Mouse (Mus musculus): Measurements from ENCODE around the gene Rbpjl. TPM values are rescaled to one million over a fixed set of nuclear protein-coding genes. Genes with fewer than 3 reads are reported as not detected.

The Rbpjl gene
- 0.10 and 0.11 TPM in 2 replicates for polyA plus RNA-seq (2015; fragmentation: Nextera tagmentation; extraction: Ambion mirVana)

DNA sequence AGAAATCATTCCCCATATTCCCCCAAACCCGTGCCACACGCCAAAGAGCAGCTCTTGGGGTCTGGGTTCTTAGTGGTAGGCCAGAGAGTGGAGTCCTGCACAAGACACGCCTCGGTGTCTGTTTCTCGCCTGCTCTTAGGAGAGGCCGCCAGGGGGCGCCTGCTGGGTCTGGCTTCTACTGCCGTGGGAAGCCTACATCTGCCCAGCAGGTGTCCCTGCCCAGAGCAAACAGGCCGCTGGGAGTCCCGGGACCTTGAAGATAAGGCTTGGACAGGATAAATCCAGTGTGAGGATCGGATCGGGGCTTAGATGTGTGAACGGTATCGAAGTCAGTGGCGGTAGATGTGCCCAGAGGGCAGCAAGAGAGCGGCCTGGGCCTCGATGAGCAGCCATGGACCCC is at the start of gene Rbpjl:
TSS of gene Rbpjl (plus strand) at position 236 of the 400 bp plus-strand sequence.
- H3K9me3 ChIP-seq (ENCODE audit: control insufficient read depth, low read length), result no peaks in the 10 kb centered on the region
- peaks cover 11% of the 10 kb centered on the region for H3K4me1 ChIP-seq (replicated peaks; ENCODE audit: control insufficient read depth, insufficient read depth, low read length)
- H3K4me3 ChIP-seq (replicated peaks; ENCODE audit: low read length), result no peak within 1 kb of the TSS
- no peaks in the 10 kb centered on the region for H3K36me3 ChIP-seq (ENCODE audit: control insufficient read depth, insufficient read depth)
- 3% methylated on average over 17 of the region's 17 CpGs for WGBS
- H3K9ac ChIP-seq (replicated peaks; ENCODE audit: low read depth, low read length), result no peak within 1 kb of the TSS
- H3K27ac ChIP-seq (ENCODE audit: low read length), result no peak within 1 kb of the TSS
- no peak within 1 kb of the TSS for H3K4me2 ChIP-seq (ENCODE audit: low read length)
- ATAC-seq, result no peak
- H3K27me3 ChIP-seq (replicated peaks; ENCODE audit: control insufficient read depth, insufficient read depth, low read length), result peaks cover 84% of the 10 kb centered on the region

DNA sequence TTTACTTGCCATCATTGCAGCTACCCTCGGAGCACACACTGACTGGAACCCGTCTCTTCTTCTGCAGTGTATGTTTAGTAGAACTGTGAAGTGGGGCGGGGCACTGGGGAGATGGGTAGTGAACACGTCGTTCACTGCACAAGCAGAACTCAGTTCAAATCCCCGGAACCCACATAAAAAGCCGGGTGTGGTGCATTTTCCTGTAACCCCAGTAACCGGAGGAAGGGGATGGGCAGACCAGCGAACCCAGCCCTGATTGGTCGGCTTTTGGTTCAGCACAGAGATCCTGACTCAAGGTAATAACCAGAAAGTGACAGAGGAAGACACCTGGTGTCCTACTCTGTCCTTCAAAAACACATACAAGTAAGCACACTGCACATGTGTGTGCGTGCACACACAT is 49.6 kb upstream of the Rbpjl start:
- Histone ChIP-seq H3K27ac (ENCODE audit: low read length) (no peak overlapping the region), H3K4me3 (replicated peaks; ENCODE audit: low read length) (no peak overlapping the region), H3K9me3 (ENCODE audit: control insufficient read depth, low read length) (0 out of 2 replicates have a peak, but pooled peaks cover 2% of the 10 kb centered on the region), H3K27me3 (replicated peaks; ENCODE audit: control insufficient read depth, insufficient read depth, low read length) (no peaks in the 10 kb centered on the region), H3K4me2 (ENCODE audit: low read length) (no peak overlapping the region), H3K36me3 (ENCODE audit: control insufficient read depth, insufficient read depth) (no peaks in the 10 kb centered on the region), H3K4me1 (replicated peaks; ENCODE audit: control insufficient read depth, insufficient read depth, low read length) (no peaks in the 10 kb centered on the region), H3K9ac (replicated peaks; ENCODE audit: low read depth, low read length) (no peak overlapping the region)
- ATAC-seq, result no peak
- WGBS, result 88% methylated on average over 11 of the region's 11 CpGs

DNA sequence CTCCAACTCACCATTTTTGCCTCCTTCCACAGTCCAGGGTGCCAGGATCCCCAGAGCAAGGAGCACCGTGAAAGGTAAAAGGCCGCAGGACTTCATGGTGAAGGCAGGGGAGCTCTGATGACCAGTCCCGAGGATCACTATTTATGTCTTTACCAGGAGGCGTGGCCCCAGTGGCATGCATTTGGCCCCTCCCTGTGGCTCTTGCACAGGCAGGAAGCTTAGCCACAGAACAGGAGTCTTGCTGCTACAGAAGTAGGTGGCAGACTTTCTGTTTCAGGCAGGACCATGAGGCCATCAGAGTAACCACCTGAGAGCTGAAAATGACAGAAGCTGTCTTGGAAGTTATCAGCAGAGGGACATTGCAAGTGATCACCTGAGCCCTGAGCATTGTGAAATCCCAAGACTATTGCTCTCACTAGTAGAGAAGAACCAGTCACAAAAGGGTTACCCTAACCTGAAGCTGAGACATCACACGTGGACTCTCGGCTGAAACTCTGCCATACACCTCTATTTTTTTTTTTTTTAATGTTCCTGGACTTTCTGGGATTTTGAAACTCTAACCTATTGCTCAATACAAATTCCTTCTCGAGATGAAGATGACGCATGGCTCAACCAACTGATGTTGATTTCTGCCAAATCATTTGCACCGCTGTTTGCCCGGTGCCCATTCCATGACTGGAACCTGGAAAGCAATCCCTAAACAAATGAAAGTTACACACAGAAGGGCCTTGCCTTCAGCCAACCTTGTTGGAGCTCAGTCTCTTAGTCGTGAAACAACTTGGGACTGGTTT is 46.6 kb upstream of the Rbpjl start:
- no peak overlapping the region for H3K4me2 ChIP-seq (ENCODE audit: low read length)
- no peak for ATAC-seq
- no peaks in the 10 kb centered on the region for H3K9me3 ChIP-seq (ENCODE audit: control insufficient read depth, low read length)
- no peak overlapping the region for H3K4me3 ChIP-seq (replicated peaks; ENCODE audit: low read length)
- H3K27ac ChIP-seq (ENCODE audit: low read length), result no peak overlapping the region
- no peak overlapping the region for H3K9ac ChIP-seq (replicated peaks; ENCODE audit: low read depth, low read length)
- 84% methylated on average over 11 of the region's 11 CpGs for WGBS
- no peaks in the 10 kb centered on the region for H3K36me3 ChIP-seq (ENCODE audit: control insufficient read depth, insufficient read depth)
- no peaks in the 10 kb centered on the region for H3K27me3 ChIP-seq (replicated peaks; ENCODE audit: control insufficient read depth, insufficient read depth, low read length)
- H3K4me1 ChIP-seq (replicated peaks; ENCODE audit: control insufficient read depth, insufficient read depth, low read length), result no peaks in the 10 kb centered on the region

DNA sequence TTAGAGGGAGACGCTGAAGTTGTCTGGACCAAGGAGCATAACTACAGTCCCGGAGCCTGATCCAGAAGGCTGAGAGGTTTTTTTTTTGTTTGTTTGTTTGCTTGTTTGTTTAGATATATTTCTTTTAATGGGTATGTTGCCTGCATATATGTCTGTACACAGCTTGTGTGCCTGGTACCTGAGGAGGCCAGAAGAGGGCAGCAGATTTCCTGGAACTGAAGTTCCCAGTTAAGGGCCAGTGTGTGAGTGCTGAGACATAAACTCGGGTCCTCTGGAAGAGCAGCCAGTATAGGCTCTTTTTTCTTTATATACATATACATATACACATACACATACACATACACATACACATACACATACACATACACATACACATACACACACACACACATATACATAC is 44.6 kb upstream of the Rbpjl start:
- Histone ChIP-seq H3K4me3 (replicated peaks; ENCODE audit: low read length) (no peak overlapping the region), H3K4me2 (ENCODE audit: low read length) (no peak overlapping the region), H3K4me1 (replicated peaks; ENCODE audit: control insufficient read depth, insufficient read depth, low read length) (no peaks in the 10 kb centered on the region), H3K36me3 (ENCODE audit: control insufficient read depth, insufficient read depth) (no peaks in the 10 kb centered on the region), H3K9ac (replicated peaks; ENCODE audit: low read depth, low read length) (no peak overlapping the region), H3K27ac (ENCODE audit: low read length) (no peak overlapping the region), H3K27me3 (replicated peaks; ENCODE audit: control insufficient read depth, insufficient read depth, low read length) (no peaks in the 10 kb centered on the region; the same call in 1 of the 2 replicates), H3K9me3 (ENCODE audit: control insufficient read depth, low read length) (no peaks in the 10 kb centered on the region)
- WGBS, result 86% methylated on average over 3 of the region's 3 CpGs
- ATAC-seq, result no peak

DNA sequence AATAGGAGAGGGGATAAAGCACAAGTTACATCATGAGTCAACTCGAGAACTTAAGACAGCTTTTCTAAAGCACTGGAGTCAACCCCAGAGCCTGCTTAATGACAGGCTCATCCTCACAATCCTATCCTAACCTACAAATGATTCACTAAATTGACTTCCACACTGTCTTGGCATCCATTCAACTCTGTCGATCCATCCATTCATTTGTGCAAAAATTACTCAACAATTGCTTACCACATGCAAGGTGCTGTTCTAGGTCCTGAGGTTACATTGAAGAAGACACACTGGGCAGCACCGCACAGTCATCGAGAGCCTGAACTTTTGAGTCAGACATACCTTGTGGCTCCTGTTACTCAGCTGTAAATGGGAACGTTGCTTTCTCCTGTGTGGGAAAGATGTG is 43.9 kb upstream of the Rbpjl start:
- Histone ChIP-seq H3K9ac (replicated peaks; ENCODE audit: low read depth, low read length) (no peak overlapping the region), H3K27me3 (replicated peaks; ENCODE audit: control insufficient read depth, insufficient read depth, low read length) (no peaks in the 10 kb centered on the region; the same call in 1 of the 2 replicates), H3K4me2 (ENCODE audit: low read length) (no peak overlapping the region), H3K9me3 (ENCODE audit: control insufficient read depth, low read length) (no peaks in the 10 kb centered on the region), H3K4me1 (replicated peaks; ENCODE audit: control insufficient read depth, insufficient read depth, low read length) (no peaks in the 10 kb centered on the region), H3K4me3 (replicated peaks; ENCODE audit: low read length) (no peak overlapping the region), H3K27ac (ENCODE audit: low read length) (no peak overlapping the region), H3K36me3 (ENCODE audit: control insufficient read depth, insufficient read depth) (no peaks in the 10 kb centered on the region)
- ATAC-seq, result no peak
- 89% methylated on average over 5 of the region's 5 CpGs for WGBS

DNA sequence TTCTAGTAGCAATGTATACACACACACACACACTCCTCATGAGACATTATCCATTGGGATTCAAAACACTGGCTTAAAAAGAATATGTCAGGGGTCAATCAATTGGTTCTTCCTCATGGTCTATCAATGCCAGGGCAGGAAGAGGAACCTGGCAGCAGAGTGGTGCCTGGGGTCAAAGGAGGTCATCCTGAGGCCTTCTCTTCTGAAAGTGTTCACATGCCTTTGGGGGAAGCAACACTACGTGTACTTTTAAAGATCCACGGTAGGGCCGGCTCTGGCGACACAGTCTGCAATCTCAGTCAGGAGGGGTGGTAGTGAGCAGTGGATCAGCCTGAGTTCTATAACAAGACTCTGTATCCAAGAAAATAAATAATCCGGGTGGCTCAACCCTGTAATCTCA is 43.3 kb upstream of the Rbpjl start:
- ATAC-seq, result no peak
- 84% methylated on average over 5 of the region's 5 CpGs for WGBS
- no peak overlapping the region for H3K9ac ChIP-seq (replicated peaks; ENCODE audit: low read depth, low read length)

DNA sequence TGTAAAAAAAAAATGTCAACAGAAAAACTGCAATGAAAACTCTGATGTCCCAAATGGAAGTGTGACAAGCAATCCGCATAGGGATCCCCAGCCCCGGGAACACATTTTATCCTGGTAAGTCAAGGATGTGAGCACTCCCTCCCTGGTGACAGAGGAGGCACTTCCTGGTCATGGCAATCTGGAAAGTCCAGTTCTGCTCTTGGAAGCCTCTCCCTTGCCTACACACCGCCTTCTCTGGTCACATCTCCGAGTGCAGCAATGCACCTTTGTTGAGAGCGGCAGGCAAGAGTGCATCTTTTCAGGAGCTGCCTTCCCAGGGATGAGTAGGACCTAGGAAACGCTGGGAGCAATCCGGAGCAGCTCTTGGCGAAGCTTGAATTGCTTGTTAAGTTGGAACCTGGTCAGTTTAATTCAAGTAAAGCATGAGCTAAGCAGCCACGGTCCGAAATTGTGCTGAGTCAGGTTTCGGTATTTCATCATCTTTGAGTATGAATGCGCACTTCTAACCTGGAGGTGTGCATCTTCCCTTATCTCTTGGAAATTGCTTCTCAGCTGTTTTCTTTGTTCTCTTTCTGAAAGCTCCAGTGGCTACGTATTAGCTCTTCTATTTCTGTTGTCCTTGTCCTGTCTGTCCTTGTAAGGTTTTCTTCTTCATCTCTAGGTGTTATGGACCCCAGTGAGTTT is 41.8 kb upstream of the Rbpjl start:
- H3K4me3 ChIP-seq (replicated peaks; ENCODE audit: low read length), result no peak overlapping the region
- H3K27me3 ChIP-seq (replicated peaks; ENCODE audit: control insufficient read depth, insufficient read depth, low read length), result no peaks in the 10 kb centered on the region; the same call in 1 of the 2 replicates
- no peak overlapping the region for H3K27ac ChIP-seq (ENCODE audit: low read length)
- no peak for ATAC-seq
- H3K9me3 ChIP-seq (ENCODE audit: control insufficient read depth, low read length), result no peaks in the 10 kb centered on the region
- H3K4me2 ChIP-seq (ENCODE audit: low read length), result no peak overlapping the region
- WGBS, result 36% methylated on average over 13 of the region's 13 CpGs
- no peak overlapping the region for H3K9ac ChIP-seq (replicated peaks; ENCODE audit: low read depth, low read length)
- no peaks in the 10 kb centered on the region for H3K36me3 ChIP-seq (ENCODE audit: control insufficient read depth, insufficient read depth)
- H3K4me1 ChIP-seq (replicated peaks; ENCODE audit: control insufficient read depth, insufficient read depth, low read length), result no peaks in the 10 kb centered on the region

More for the DNA sequence above, 43.3 kb upstream of the Rbpjl start:
- Histone ChIP-seq H3K9me3 (ENCODE audit: control insufficient read depth, low read length) (no peaks in the 10 kb centered on the region), H3K36me3 (ENCODE audit: control insufficient read depth, insufficient read depth) (no peaks in the 10 kb centered on the region), H3K4me3 (replicated peaks; ENCODE audit: low read length) (no peak overlapping the region), H3K27me3 (replicated peaks; ENCODE audit: control insufficient read depth, insufficient read depth, low read length) (no peaks in the 10 kb centered on the region; the same call in 1 of the 2 replicates), H3K4me1 (replicated peaks; ENCODE audit: control insufficient read depth, insufficient read depth, low read length) (no peaks in the 10 kb centered on the region), H3K27ac (ENCODE audit: low read length) (no peak overlapping the region), H3K4me2 (ENCODE audit: low read length) (no peak overlapping the region)

DNA sequence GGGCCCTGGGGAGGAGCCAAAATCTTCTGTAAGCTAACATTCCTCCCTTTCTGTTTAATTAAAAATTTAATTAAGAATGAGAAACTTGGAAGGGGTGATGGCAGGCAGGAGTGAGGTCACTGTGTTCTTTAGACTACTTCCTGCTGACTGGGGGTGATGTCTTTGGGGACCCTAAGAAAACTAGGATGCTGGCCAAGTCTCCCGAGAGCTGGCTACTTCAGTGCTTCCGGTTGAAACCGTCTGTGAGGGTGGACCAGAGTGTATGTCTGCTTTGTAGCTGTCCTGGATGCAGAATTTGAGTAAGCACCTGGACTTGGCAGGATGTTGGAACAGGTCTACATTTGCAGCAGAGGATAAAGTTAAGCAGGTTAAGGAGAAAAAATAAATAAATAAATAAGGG is 36.0 kb upstream of the Rbpjl start:
- no peak for ATAC-seq
- H3K4me3 ChIP-seq (replicated peaks; ENCODE audit: low read length), result no peak overlapping the region
- no peaks in the 10 kb centered on the region; the same call in 1 of the 2 replicates for H3K27me3 ChIP-seq (replicated peaks; ENCODE audit: control insufficient read depth, insufficient read depth, low read length)
- H3K27ac ChIP-seq (ENCODE audit: low read length), result no peak overlapping the region
- 39% methylated on average over 3 of the region's 3 CpGs for WGBS
- H3K9ac ChIP-seq (replicated peaks; ENCODE audit: low read depth, low read length), result no peak overlapping the region
- H3K9me3 ChIP-seq (ENCODE audit: control insufficient read depth, low read length), result no peaks in the 10 kb centered on the region
- H3K36me3 ChIP-seq (ENCODE audit: control insufficient read depth, insufficient read depth), result no peaks in the 10 kb centered on the region
- no peak overlapping the region for H3K4me2 ChIP-seq (ENCODE audit: low read length)
- no peaks in the 10 kb centered on the region for H3K4me1 ChIP-seq (replicated peaks; ENCODE audit: control insufficient read depth, insufficient read depth, low read length)

DNA sequence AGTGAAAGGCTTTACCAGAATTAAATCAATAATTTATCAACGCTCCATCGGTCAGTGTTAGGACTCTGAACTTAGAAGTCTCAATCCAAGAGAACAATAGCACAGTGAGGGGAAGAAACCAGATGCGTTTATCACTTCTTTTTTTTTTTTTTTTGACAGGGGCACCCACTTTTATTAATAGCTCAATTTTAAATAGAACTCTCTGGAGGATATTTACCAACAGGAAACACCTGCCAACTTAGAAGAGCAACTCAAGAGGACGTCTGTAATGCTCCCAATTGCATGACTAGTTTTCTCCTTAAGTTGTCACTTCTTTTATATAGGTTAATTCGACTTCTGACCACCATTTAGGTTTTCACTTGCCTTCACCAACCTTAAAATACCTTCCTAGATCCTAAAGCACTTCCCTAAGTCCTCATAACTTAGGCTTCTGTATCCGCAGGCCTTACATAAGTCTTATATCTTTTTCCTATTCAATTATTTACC is 34.3 kb upstream of the Rbpjl start:
- WGBS, result 81% methylated on average over 6 of the region's 6 CpGs
- no peak overlapping the region for H3K4me3 ChIP-seq (replicated peaks; ENCODE audit: low read length)

More for the DNA sequence above, 34.3 kb upstream of the Rbpjl start:
- no peak for ATAC-seq
- no peak overlapping the region for H3K9ac ChIP-seq (replicated peaks; ENCODE audit: low read depth, low read length)
- H3K36me3 ChIP-seq (ENCODE audit: control insufficient read depth, insufficient read depth), result no peaks in the 10 kb centered on the region
- no peaks in the 10 kb centered on the region for H3K9me3 ChIP-seq (ENCODE audit: control insufficient read depth, low read length)
- H3K4me2 ChIP-seq (ENCODE audit: low read length), result no peak overlapping the region
- no peaks in the 10 kb centered on the region for H3K27me3 ChIP-seq (replicated peaks; ENCODE audit: control insufficient read depth, insufficient read depth, low read length)
- H3K4me1 ChIP-seq (replicated peaks; ENCODE audit: control insufficient read depth, insufficient read depth, low read length), result no peaks in the 10 kb centered on the region
- no peak overlapping the region for H3K27ac ChIP-seq (ENCODE audit: low read length)
